Mouse (Mus musculus) left cerebral cortex, adult 11 months (tissue): ENCODE data around the gene Npb.
"Not testable (repeated sequence)": the region's sequence is repeated elsewhere in the genome, so short reads cannot be mapped to it uniquely, and the experiment has no call there.

Source experiments
- DNase-seq: peaks from one replicate; pipeline ENCODE4 v3.0.0; 2022; ENCODE audit warnings: low spot score

Npb gene

DNA sequence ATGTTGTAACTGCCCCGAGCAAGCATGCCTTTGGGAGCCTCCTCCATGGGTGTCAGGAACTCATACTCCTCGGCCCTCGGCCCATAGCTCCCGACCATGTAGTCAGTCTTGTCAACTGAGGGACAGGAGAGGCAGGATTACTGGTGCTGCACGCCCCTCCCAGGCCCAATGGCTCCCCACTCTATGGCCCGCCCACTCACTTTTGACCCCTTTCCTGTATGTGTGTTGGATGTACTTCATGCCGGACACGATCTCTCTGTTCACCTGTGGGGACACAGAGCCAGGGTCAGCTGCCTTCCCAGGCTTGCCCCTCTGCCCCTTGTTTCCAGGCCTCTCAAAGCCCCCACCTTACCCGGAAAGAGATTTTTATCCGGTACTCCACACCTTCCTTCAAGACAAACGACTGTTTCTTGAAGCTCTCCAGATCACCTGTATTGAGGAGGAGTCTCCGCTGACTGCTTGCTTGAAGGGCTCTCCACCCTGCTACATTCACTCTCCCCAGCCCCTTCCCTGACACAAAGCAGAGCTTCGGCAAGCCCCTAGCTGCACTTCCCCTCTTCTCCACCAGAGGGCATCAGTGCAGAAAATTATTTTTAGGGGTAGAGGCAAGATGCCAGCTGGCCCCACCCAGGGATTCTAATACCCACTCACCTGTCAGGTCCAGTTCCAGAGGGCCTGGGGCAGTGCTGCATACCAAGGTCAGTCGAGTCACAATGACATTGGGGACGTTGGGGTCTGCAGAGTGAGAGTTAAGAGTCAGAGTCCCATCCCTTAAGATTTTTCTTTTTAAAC lies 28.8 kb upstream of the Npb start:
- no peak for DNase-seq

GRCm38 (mm10) chr11:120580190-120580589 lies 28.1 kb upstream of the Npb start:
- no peak for DNase-seq

DNA sequence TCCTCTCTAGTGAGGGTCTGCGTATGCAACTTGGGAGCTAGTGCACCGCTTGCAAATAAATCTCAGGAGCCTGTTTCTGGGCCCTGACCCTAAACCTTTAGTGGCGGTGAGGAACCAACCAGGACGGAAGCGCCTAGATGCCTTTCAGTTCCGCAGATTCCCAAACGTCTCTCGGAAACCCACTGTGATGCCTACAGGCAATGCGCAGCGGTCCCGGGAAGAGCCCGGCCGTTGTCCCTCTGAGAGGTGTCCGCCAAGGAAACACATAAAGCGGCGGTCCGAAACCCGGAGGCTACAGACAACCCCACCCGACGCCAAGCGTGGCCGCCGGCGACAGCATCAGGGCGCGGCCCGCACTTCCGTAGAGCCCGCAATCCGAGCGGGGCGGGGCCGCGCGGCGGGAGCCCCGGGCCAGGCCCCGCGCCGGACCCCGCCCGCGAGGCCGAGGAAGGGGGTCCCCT lies 27.4 kb upstream of the Npb start:
- no peak for DNase-seq

DNA sequence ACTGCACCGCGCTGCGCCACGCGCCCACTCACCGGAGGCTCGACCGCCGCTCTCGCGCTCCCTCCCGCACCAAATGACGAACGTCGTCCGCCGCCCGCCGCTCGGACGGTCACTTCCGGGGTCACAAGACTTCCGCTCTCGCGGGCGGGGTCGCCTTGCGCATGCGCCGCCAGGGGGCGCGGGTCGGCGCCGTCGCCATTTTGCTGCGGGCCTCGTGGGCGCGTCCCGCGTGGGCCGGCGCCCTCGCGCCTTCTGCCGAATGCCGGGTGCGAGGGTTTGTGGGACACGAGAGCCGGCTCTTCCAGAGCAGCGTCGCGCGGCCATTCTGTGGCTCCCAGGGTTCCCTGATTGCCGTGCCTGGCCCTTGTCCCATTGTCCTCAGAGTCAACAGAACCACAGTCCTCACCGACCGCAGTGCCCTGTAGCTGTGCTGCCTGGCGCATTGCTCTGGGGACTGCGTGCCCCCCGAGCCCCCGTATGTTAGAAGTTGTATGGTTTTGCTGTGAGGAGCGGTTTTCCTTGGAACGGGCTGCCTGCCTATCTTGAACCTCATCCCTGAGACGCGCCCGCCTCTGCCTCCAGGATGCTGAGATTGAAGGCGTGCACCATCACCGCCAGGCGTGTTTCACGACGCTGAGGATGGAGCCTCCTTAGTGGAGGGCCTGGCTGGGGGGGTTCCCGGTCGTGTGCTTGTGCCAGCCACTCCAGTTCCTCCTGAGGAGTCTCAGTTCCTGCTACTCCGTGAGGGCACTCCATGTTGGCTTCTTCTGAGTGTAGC lies 26.6 kb upstream of the Npb start, which contains the start of gene Arhgdia:
Arhgdia (minus strand) TSS at position 135 of the 778 bp plus-strand sequence.
- DNase-seq: peak; percentile 84

DNA sequence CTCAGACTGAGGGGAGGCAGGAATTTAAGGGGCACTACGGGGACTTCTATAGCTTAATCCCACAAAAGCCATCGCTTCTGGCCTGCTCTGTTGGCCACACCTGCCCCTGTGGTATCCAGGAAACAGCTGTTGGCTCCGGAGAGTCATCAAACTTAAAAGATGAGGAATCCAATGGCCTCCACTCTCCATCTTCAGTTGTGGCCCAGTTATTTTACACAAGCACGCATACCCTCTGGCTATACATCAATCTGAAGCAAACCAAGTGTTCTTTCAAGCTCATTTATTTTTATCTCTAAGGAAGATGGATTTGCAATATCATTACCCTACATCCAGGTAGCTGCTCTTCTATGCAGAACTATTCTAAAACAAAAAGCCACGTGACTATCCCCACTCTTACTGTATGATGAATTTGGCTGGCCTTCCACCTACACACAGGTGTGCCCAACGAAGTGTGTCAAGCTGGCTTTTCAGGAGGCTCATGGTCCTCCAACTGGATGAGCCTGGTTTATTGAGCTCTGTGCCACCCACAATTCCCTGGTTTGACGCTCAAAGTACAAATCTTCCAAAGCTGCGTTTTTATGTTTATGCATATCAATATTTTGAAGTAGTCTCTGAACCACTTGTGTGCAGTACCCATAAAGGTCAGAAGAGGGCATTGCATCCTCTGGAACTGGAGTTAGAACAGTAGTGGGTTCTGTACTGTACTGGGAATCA lies 25.9 kb upstream of the Npb start:
- no peak for DNase-seq

DNA sequence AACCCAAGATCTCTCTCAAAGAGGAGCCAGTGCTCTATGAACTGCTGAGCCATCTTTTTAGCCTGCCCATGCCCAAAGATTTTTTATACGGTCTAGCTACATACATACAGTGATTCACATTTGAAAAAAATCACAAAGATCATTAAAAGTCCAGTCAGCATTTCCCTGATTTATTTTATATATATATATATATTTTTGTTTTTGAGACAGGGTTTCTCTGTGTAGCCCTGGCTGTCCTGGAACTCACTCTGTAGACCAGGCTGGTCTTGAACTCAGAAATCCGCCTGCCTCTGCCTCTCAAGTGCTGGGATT lies 25.3 kb upstream of the Npb start:
- DNase-seq: not testable (repeated sequence)

GRCm38 (mm10) chr11:120583937-120584336 lies 24.3 kb upstream of the Npb start:
- no peak for DNase-seq

GRCm38 (mm10) chr11:120588531-120588930 lies 19.7 kb upstream of the Npb start:
- no peak for DNase-seq

- no peak for DNase-seq
Measured at GRCm38 (mm10) chr11:120597240-120598235, 10.7 kb upstream of the Npb start.

DNA sequence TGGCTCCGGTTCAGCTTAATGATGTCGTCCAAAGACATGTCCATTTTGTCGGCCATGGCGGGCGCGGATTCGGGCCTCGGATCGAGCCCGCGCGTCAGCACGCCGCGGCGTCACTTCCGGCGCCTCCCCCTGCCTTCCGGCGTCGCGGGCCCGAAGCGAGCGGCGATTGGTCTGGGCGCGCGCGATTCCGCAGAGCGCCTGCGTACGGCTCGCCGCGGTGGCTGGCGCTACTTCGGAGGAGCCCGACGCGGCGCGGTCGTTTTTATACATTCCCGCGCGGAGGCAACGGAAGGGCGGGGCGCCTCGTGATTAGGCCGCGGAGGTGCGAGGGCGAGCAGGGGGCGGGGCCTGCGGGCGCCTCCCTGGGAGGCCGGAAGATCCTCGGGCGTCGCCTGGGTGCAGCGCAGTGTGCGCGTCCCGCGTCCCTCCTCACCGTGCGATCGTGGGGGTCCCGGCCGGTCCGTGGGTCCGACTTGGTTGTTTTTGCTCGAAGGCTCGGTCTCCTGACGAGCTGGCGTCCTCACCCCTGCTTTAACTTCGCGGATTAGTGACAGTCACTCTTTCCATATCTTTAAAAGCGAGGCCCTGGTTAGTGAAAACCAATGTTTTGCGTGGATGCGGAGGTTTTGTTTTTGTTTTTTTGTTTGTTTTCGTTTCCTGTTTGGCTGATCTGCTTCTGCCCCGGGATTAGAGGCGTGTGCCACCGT lies 9.8 kb upstream of the Npb start, which contains the start of the genes Alyref and Anapc11:
Alyref (minus strand) TSS at position 83 of the 707 bp plus-strand sequence.
Anapc11 (plus strand) TSS at position 139 of the 707 bp plus-strand sequence.
- peak; percentile 87 for DNase-seq

- DNase-seq: no peak
Measured at GRCm38 (mm10) chr11:120598990-120599549, 9.2 kb upstream of the Npb start.

DNA sequence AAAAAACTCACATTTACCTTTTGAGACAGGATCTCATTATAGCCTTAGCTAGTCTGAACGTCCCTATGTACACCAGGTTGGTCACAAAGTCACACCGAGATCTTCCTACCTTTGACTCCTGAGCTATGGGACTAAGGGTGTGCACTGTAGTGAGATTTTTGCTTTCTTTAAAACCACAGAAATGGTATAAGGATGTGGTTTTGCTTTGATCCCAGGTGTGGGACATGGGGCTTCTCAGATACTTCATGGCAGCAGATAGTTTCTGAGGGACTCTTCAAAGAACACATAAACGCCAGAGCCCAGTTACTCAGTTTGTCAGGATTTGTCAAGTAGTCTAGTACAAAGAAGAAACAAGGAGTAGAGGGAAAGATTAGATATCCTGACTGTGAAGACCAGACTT lies 7.6 kb upstream of the Npb start:
- DNase-seq: no peak

DNA sequence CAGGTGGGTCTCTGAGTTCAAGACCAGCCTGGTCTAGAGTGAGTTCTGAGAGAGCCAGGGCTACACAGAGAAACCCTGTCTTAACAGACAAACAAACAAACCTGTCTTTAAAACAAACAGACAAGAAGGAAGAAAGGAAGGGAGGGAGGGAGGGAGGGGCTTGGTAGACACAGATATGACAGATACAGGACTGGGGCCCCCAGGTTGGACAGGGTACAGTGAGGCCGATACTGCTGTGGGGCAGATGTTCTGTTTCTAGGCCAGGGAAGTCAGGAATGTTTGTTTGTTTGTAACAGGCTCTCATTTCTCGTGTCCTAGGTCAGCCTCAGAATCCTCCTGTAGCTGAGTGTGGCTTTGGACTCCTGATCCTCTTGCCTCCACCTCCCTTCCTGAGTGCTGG lies 4.7 kb upstream of the Npb start:
- DNase-seq: no peak

DNA sequence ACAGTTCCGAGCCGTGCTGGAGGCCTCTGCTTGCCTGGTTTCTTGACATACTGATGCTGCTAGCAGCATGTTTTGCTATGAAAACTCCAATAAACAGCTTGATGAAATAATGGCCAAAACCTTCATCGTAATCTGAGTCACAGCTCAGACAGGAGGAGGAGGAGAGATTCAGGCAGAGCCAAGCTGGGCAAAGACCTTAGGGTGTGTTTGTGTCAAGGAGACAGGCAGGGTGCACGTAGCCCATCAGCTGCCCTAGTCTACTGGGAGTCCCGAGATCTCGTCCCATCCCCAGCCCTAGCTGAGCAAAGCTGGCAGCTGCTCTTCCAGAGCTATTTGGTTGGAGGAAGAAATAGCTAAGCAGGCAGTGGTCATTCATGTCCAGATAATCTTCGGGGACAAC lies 2.6 kb upstream of the Npb start:
- DNase-seq: no peak

- DNase-seq: no peak
Measured at GRCm38 (mm10) chr11:120606764-120607163, 1.5 kb upstream of the Npb start.

DNA sequence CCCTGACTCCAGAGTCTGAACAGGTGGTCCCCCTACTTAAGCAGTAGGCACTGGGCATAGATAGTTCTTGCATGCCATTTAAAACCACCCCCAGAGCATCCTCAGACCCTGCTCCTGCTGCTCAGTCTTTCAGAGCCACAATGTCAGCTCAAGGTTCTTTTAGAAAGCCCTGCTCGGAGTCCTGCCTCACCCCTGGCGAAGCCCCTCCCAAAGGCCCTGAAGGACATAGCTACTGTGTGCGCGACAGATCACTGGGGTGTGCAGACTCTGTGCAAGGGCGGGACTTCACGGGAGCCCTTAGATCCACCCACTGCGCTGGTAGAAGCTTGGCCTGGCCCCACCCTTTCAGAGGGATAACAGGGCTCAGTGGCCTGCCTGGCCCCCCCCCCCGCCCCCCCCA lies 973 bp downstream of the Npb start:
- DNase-seq: no peak

- no peak for DNase-seq
Measured at GRCm38 (mm10) chr11:120610477-120611046, 2.3 kb downstream of the Npb start.

- no peak for DNase-seq
Measured at GRCm38 (mm10) chr11:120612763-120613162, 4.5 kb downstream of the Npb start.

DNA sequence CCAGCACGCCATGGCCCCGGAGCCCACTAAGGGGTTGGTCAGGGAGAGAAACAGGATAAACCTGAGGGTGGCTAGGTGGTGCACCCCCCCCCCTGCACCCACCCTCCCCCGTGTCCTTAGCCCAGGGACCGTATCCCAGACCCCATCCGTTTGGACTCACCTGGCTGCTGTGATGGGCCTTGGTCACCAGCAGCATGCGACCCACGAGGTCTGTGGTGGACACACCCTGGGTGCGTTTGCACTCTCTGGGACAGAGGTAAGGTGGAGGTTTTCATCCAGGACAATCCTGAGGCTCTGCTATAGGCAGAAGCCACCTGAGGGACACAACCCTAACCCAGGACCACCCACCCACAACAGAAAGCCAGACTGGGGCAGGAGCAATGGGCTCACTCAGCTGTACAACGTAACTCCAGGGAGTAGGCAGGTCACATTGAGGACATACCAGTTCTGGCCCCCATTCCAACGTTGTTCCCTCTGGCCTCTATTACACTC lies 5.2 kb downstream of the Npb start:
- no peak for DNase-seq

- DNase-seq: no peak
Measured at GRCm38 (mm10) chr11:120613976-120614375, 5.7 kb downstream of the Npb start.
